Mouse (Mus musculus) hindbrain, embryonic 14.5 days (tissue): ENCODE measurements around the gene Hspa4. TPM values are rescaled to one million over a fixed set of nuclear protein-coding genes. Genes with fewer than 3 reads are reported as not detected.
A peak's percentile ranks its signal among the peaks of the same experiment; 100 is the strongest.
"Not testable (repeated sequence)": the region's sequence is repeated elsewhere in the genome, so short reads cannot be mapped to it uniquely, and the experiment has no call there.

Experiments used
- ATAC-seq: fragments of 200-750 bp; cut with Nextera tagmentation; 2 replicates; pipeline ENCODE4 v1.8.0; 2017; ENCODE audit warnings: moderate number of reproducible peaks, mild to moderate bottlenecking, moderate TSS enrichment, moderate library complexity; ENCODE audit not compliant: low FRiP score
- DNase-seq: peaks from one replicate; pipeline ENCODE4 v3.0.0-alpha.2; 2015; ENCODE audit warnings: low spot score
- H3K27ac ChIP-seq: fragments of 300-500 bp; sonication (generic); 2 replicates; pipeline ENCODE4 v1.5.1; 2014; ENCODE audit warnings: mild to moderate bottlenecking, moderate library complexity
- H3K27me3 ChIP-seq: fragments of 300-500 bp; sonication (generic); 2 replicates; pipeline ENCODE4 v1.6.1; 2014; ENCODE audit warnings: mild to moderate bottlenecking, low read length, mixed read lengths; ENCODE audit not compliant: control insufficient read depth, insufficient read depth
- H3K36me3 ChIP-seq: fragments of 300-500 bp; sonication (generic); replicated peaks from 2 replicates; pipeline ENCODE4 v1.6.1; 2014; ENCODE audit not compliant: control insufficient read depth, insufficient read depth
- H3K4me1 ChIP-seq: fragments of 300-500 bp; sonication (generic); replicated peaks from 2 replicates; pipeline ENCODE4 v1.6.1; 2014; ENCODE audit warnings: antibody characterized with exemption, low read length, mixed read lengths; ENCODE audit not compliant: control insufficient read depth, insufficient read depth
- H3K4me2 ChIP-seq: fragments of 300-500 bp; sonication (generic); replicated peaks from 2 replicates; pipeline ENCODE4 v1.6.1; 2014; ENCODE audit warnings: mild to moderate bottlenecking, moderate library complexity
- H3K4me3 ChIP-seq: fragments of 300-500 bp; sonication (generic); replicated peaks from 2 replicates; pipeline ENCODE4 v1.5.1; 2014; ENCODE audit warnings: mild to moderate bottlenecking, low read length
- H3K9ac ChIP-seq: fragments of 300-500 bp; sonication (generic); 2 replicates; pipeline ENCODE4 v1.6.1; 2014
- H3K9me3 ChIP-seq: fragments of 300-500 bp; sonication (generic); 2 replicates; pipeline ENCODE4 v1.6.1; 2016; ENCODE audit warnings: low read length; ENCODE audit not compliant: control insufficient read depth
- WGBS: fragments of 180-500 bp; shearing (Covaris S2); extraction: QIAGEN DNeasy Blood & Tissue Kit; methylation state at CpG from one replicate; pipeline ENCODE4 v1.1.7; 2014; 5-methylcytosine and 5-hydroxymethylcytosine counted together
- polyA plus RNA-seq: library from polyadenylated mRNA; unstranded; fragments of >200 nt; fragmentation: Nextera tagmentation; extraction: Ambion mirVana; gene quantifications from 2 replicates; pipeline ENCODE4 v1.2.1, GENCODE M21; 2014

Gene Hspa4
- polyA plus RNA-seq, 1 experiment from 2014 or later = 52.7 TPM

- H3K4me2 ChIP-seq, H3K9ac ChIP-seq, H3K4me3 ChIP-seq, H3K27me3 ChIP-seq, H3K9me3 ChIP-seq, H3K27ac ChIP-seq, ATAC-seq, H3K4me1 ChIP-seq, H3K36me3 ChIP-seq, DNase-seq: not testable (repeated sequence)
- 72% methylated on average over 1 of the region's 1 CpGs for WGBS
These were observed 12.6 kb upstream of the Hspa4 start for GRCm38 (mm10) chr11:53312823-53313222.

GRCm38 (mm10) chr11:53311385-53311784 lies 11.1 kb upstream of the Hspa4 start:
- H3K27me3 ChIP-seq = no peaks in the 10 kb centered on the region
- ATAC-seq = no peak
- WGBS = 64% methylated on average over 1 of the region's 1 CpGs

GRCm38 (mm10) chr11:53308884-53309310 lies 8.6 kb upstream of the Hspa4 start:
- H3K4me1 ChIP-seq = no peaks in the 10 kb centered on the region
- no peak overlapping the region for H3K4me2 ChIP-seq
- H3K27me3 ChIP-seq = no peaks in the 10 kb centered on the region
- H3K9ac ChIP-seq = no peak overlapping the region
- no peak overlapping the region for H3K4me3 ChIP-seq
- no peak for DNase-seq
- ATAC-seq = no peak
- WGBS = 69% methylated on average over 2 of the region's 2 CpGs
- no peaks in the 10 kb centered on the region for H3K9me3 ChIP-seq
- no peaks in the 10 kb centered on the region for H3K36me3 ChIP-seq
- no peak overlapping the region for H3K27ac ChIP-seq

More at GRCm38 (mm10) chr11:53311385-53311784, 11.1 kb upstream of the Hspa4 start:
- no peaks in the 10 kb centered on the region for H3K36me3 ChIP-seq
- no peak overlapping the region for H3K9ac ChIP-seq
- no peaks in the 10 kb centered on the region for H3K4me1 ChIP-seq
- no peak for DNase-seq
- no peak overlapping the region for H3K27ac ChIP-seq
- H3K4me3 ChIP-seq = no peak overlapping the region
- no peak overlapping the region for H3K4me2 ChIP-seq
- no peaks in the 10 kb centered on the region for H3K9me3 ChIP-seq

GRCm38 (mm10) chr11:53308251-53308864 lies 8.1 kb upstream of the Hspa4 start:
- Histone ChIP-seq H3K36me3 (no peaks in the 10 kb centered on the region), H3K27me3 (no peaks in the 10 kb centered on the region), H3K4me2 (no peak overlapping the region), H3K4me1 (no peaks in the 10 kb centered on the region), H3K27ac (no peak overlapping the region; the same call in 1 of the 2 replicates), H3K9me3 (no peaks in the 10 kb centered on the region), H3K4me3 (no peak overlapping the region), H3K9ac (no peak overlapping the region)
- ATAC-seq (no peak), DNase-seq (no peak)

GRCm38 (mm10) chr11:53307558-53308065 lies 7.4 kb upstream of the Hspa4 start:
- DNase-seq = no peak
- Histone ChIP-seq H3K4me1 (no peaks in the 10 kb centered on the region), H3K36me3 (no peaks in the 10 kb centered on the region), H3K27ac (no peak overlapping the region; the same call in none of the 2 replicates), H3K4me3 (no peak overlapping the region), H3K27me3 (no peaks in the 10 kb centered on the region), H3K9me3 (no peaks in the 10 kb centered on the region), H3K4me2 (no peak overlapping the region), H3K9ac (no peak overlapping the region)
- no peak for ATAC-seq
- WGBS = 71% methylated on average over 10 of the region's 10 CpGs

GRCm38 (mm10) chr11:53306965-53307364 lies 6.7 kb upstream of the Hspa4 start:
- Histone ChIP-seq H3K27ac (no peak overlapping the region), H3K9me3 (no peaks in the 10 kb centered on the region), H3K9ac (no peak overlapping the region), H3K4me1 (no peaks in the 10 kb centered on the region), H3K4me2 (no peak overlapping the region), H3K36me3 (no peaks in the 10 kb centered on the region), H3K27me3 (no peaks in the 10 kb centered on the region), H3K4me3 (no peak overlapping the region)
- no peak for ATAC-seq
- WGBS = 93% methylated on average over 2 of the region's 2 CpGs
- no peak for DNase-seq

GRCm38 (mm10) chr11:53304044-53304840 lies 4.0 kb upstream of the Hspa4 start:
- no peak for ATAC-seq
- whole genome bisulfite sequencing = 85% methylated on average over 14 of the region's 14 CpGs
- DNase-seq = no peak
- Histone ChIP-seq H3K27me3 (no peaks in the 10 kb centered on the region), H3K4me2 (no peak overlapping the region), H3K27ac (no peak overlapping the region), H3K9me3 (no peaks in the 10 kb centered on the region), H3K4me3 (no peak overlapping the region), H3K4me1 (peaks cover 9% of the 10 kb centered on the region), H3K9ac (no peak overlapping the region), H3K36me3 (no peaks in the 10 kb centered on the region)

GRCm38 (mm10) chr11:53301167-53301515 lies 884 bp upstream of the Hspa4 start:
- no peaks in the 10 kb centered on the region for H3K36me3 ChIP-seq
- peak overlapping the region; percentile 65 for H3K9ac ChIP-seq
- no peak for DNase-seq
- H3K9me3 ChIP-seq = no peaks in the 10 kb centered on the region
- H3K27ac ChIP-seq = peak overlapping the region; percentile 95
- no peaks in the 10 kb centered on the region for H3K27me3 ChIP-seq
- H3K4me3 ChIP-seq = peak overlapping the region; percentile 93
- H3K4me2 ChIP-seq = peak overlapping the region; percentile 81
- no peak for ATAC-seq
- peaks cover 28% of the 10 kb centered on the region for H3K4me1 ChIP-seq
- WGBS = 61% methylated on average over 9 of the region's 9 CpGs

GRCm38 (mm10) chr11:53299551-53300329 lies 517 bp downstream of the Hspa4 start:
- peaks cover 28% of the 10 kb centered on the region for H3K4me1 ChIP-seq
- DNase-seq (peak; percentile 40), ATAC-seq (peak; percentile 74)
- peak overlapping the region; percentile 97 for H3K9ac ChIP-seq
- no peaks in the 10 kb centered on the region for H3K36me3 ChIP-seq
- H3K27me3 ChIP-seq = no peaks in the 10 kb centered on the region
- under 1% methylated on average over 80 of the region's 80 CpGs for WGBS
- H3K27ac ChIP-seq = peak overlapping the region; percentile 95
- H3K4me3 ChIP-seq = peak overlapping the region; percentile 93
- no peaks in the 10 kb centered on the region for H3K9me3 ChIP-seq
- H3K4me2 ChIP-seq = peak overlapping the region; percentile 78
